Mouse (Mus musculus) erythroid progenitor cell, adult 5-6 weeks (primary cell): ENCODE data around the gene Atp4a. TPM values are rescaled to one million over a fixed set of nuclear protein-coding genes. Genes with fewer than 3 reads are reported as not detected.

Experiments used
- total RNA-seq, 2 experiments: library from RNA; stranded (forward) in 1 of 2; stranded (reverse) in 1 of 2; fragments of 150-400 nt in 1 of 2; fragments of 186-747, 209-891 nt in 1 of 2; gene quantifications; 2 replicates each; pipeline versions ENCODE4 v1.2.3 to v1.2.4; 2015 to 2017; ENCODE audit warnings: low replicate concordance in 2 of 2

Gene Atp4a
- total RNA-seq, 2 experiments from 2014 or later = not detected

Other genes with a start within 250 kb of the Atp4a start
Only the 30 nearest of the 31 such genes appear.
- gene Prodh2, start 218.6 kb upstream of the Atp4a start, total RNA-seq (2015; ENCODE audit: low replicate concordance) = not detected in 2 replicates
- gene Prodh2, start 218.6 kb upstream of the Atp4a start, total RNA-seq (2017; ENCODE audit: low replicate concordance) = not detected in 2 replicates
- 73.5 and 85.9 TPM in 2 replicates for gene Arhgap33, start 177.1 kb upstream of the Atp4a start, total RNA-seq (2015; ENCODE audit: low replicate concordance)
- gene Arhgap33, start 177.1 kb upstream of the Atp4a start, total RNA-seq (2017; ENCODE audit: low replicate concordance) = 43.0 and 77.7 TPM in 2 replicates
- 62.7 and 79.2 TPM in 2 replicates for gene Hspb6, start 160.0 kb upstream of the Atp4a start, total RNA-seq (2015; ENCODE audit: low replicate concordance)
- 19.0 and 21.8 TPM in 2 replicates for gene Hspb6, start 160.0 kb upstream of the Atp4a start, total RNA-seq (2017; ENCODE audit: low replicate concordance)
- gene Proser3, start 159.9 kb upstream of the Atp4a start, total RNA-seq (2015; ENCODE audit: low replicate concordance) = 16.8 and 24.5 TPM in 2 replicates
- 10.9 and 18.1 TPM in 2 replicates for gene Proser3, start 159.9 kb upstream of the Atp4a start, total RNA-seq (2017; ENCODE audit: low replicate concordance)
- gene Lin37, start 152.4 kb upstream of the Atp4a start, total RNA-seq (2015; ENCODE audit: low replicate concordance) = 31.4 and 56.2 TPM in 2 replicates
- 12.5 and 22.3 TPM in 2 replicates for gene Lin37, start 152.4 kb upstream of the Atp4a start, total RNA-seq (2017; ENCODE audit: low replicate concordance)
- 8.4 and 43.6 TPM in 2 replicates for gene U2af1l4, start 148.9 kb upstream of the Atp4a start, total RNA-seq (2015; ENCODE audit: low replicate concordance)
- 40.8 and 59.9 TPM in 2 replicates for gene U2af1l4, start 148.9 kb upstream of the Atp4a start, total RNA-seq (2017; ENCODE audit: low replicate concordance)
- 3.2 and 4.2 TPM in 2 replicates for gene Gm49396, start 148.9 kb upstream of the Atp4a start, total RNA-seq (2015; ENCODE audit: low replicate concordance)
- gene Gm49396, start 148.9 kb upstream of the Atp4a start, total RNA-seq (2017; ENCODE audit: low replicate concordance) = 6.8 and 7.2 TPM in 2 replicates
- 67.4 and 73.8 TPM in 2 replicates for gene Psenen, start 148.6 kb upstream of the Atp4a start, total RNA-seq (2015; ENCODE audit: low replicate concordance)
- 32.9 and 98.7 TPM in 2 replicates for gene Psenen, start 148.6 kb upstream of the Atp4a start, total RNA-seq (2017; ENCODE audit: low replicate concordance)
- gene Igflr1, start 146.8 kb upstream of the Atp4a start, total RNA-seq (2015; ENCODE audit: low replicate concordance) = 5.4 and 24.7 TPM in 2 replicates
- 3.3 TPM in 1 of 2 replicates, not detected in the other for gene Igflr1, start 146.8 kb upstream of the Atp4a start, total RNA-seq (2017; ENCODE audit: low replicate concordance)
- gene Kmt2b, start 123.5 kb upstream of the Atp4a start, total RNA-seq (2015; ENCODE audit: low replicate concordance) = 155 and 163 TPM in 2 replicates
- 47.9 and 48.0 TPM in 2 replicates for gene Kmt2b, start 123.5 kb upstream of the Atp4a start, total RNA-seq (2017; ENCODE audit: low replicate concordance)
- not detected in 2 replicates for gene Zbtb32, start 113.3 kb upstream of the Atp4a start, total RNA-seq (2015; ENCODE audit: low replicate concordance)
- 0.39 TPM in 1 of 2 replicates, not detected in the other for gene Zbtb32, start 113.3 kb upstream of the Atp4a start, total RNA-seq (2017; ENCODE audit: low replicate concordance)
- gene Upk1a, start 99.4 kb upstream of the Atp4a start, total RNA-seq (2015; ENCODE audit: low replicate concordance) = not detected in 2 replicates
- gene Upk1a, start 99.4 kb upstream of the Atp4a start, total RNA-seq (2017; ENCODE audit: low replicate concordance) = 2.7 TPM in 1 of 2 replicates, not detected in the other
- gene Cox6b1, start 86.1 kb upstream of the Atp4a start, total RNA-seq (2015; ENCODE audit: low replicate concordance) = 152 and 165 TPM in 2 replicates
- gene Cox6b1, start 86.1 kb upstream of the Atp4a start, total RNA-seq (2017; ENCODE audit: low replicate concordance) = 128 and 263 TPM in 2 replicates
- gene Etv2, start 76.4 kb upstream of the Atp4a start, total RNA-seq (2015; ENCODE audit: low replicate concordance) = not detected in 2 replicates
- not detected in 2 replicates for gene Etv2, start 76.4 kb upstream of the Atp4a start, total RNA-seq (2017; ENCODE audit: low replicate concordance)
- 35.0 and 44.9 TPM in 2 replicates for gene Rbm42, start 61.9 kb upstream of the Atp4a start, total RNA-seq (2015; ENCODE audit: low replicate concordance)
- 11.4 and 26.3 TPM in 2 replicates for gene Rbm42, start 61.9 kb upstream of the Atp4a start, total RNA-seq (2017; ENCODE audit: low replicate concordance)
- 49.9 and 51.5 TPM in 2 replicates for gene Haus5, start 47.2 kb upstream of the Atp4a start, total RNA-seq (2015; ENCODE audit: low replicate concordance)
- gene Haus5, start 47.2 kb upstream of the Atp4a start, total RNA-seq (2017; ENCODE audit: low replicate concordance) = 45.6 and 50.1 TPM in 2 replicates
- not detected in 2 replicates for gene Pmis2, start 40.6 kb upstream of the Atp4a start, total RNA-seq (2015; ENCODE audit: low replicate concordance)
- gene Pmis2, start 40.6 kb upstream of the Atp4a start, total RNA-seq (2017; ENCODE audit: low replicate concordance) = not detected in 2 replicates
- gene 2200002J24Rik, start 13.3 kb upstream of the Atp4a start, total RNA-seq (2015; ENCODE audit: low replicate concordance) = not detected in 2 replicates
- gene 2200002J24Rik, start 13.3 kb upstream of the Atp4a start, total RNA-seq (2017; ENCODE audit: low replicate concordance) = not detected in 2 replicates
- 5.4 and 21.0 TPM in 2 replicates for gene Tmem147, start 17.3 kb downstream of the Atp4a start, total RNA-seq (2015; ENCODE audit: low replicate concordance)
- 5.1 and 11.2 TPM in 2 replicates for gene Tmem147, start 17.3 kb downstream of the Atp4a start, total RNA-seq (2017; ENCODE audit: low replicate concordance)
- gene Gapdhs, start 31.5 kb downstream of the Atp4a start, total RNA-seq (2015; ENCODE audit: low replicate concordance) = not detected in 2 replicates
- not detected in 2 replicates for gene Gapdhs, start 31.5 kb downstream of the Atp4a start, total RNA-seq (2017; ENCODE audit: low replicate concordance)
- gene Sbsn, start 39.3 kb downstream of the Atp4a start, total RNA-seq (2015; ENCODE audit: low replicate concordance) = not detected in 2 replicates
- gene Sbsn, start 39.3 kb downstream of the Atp4a start, total RNA-seq (2017; ENCODE audit: low replicate concordance) = not detected in 2 replicates
- 1.7 and 9.4 TPM in 2 replicates for gene Dmkn, start 51.5 kb downstream of the Atp4a start, total RNA-seq (2015; ENCODE audit: low replicate concordance)
- 9.7 TPM in 1 of 2 replicates, not detected in the other for gene Dmkn, start 51.5 kb downstream of the Atp4a start, total RNA-seq (2017; ENCODE audit: low replicate concordance)
- gene Krtdap, start 75.7 kb downstream of the Atp4a start, total RNA-seq (2015; ENCODE audit: low replicate concordance) = not detected in 2 replicates
- gene Krtdap, start 75.7 kb downstream of the Atp4a start, total RNA-seq (2017; ENCODE audit: low replicate concordance) = not detected in 2 replicates
- 2.2 and 7.1 TPM in 2 replicates for gene Ffar2, start 111.6 kb downstream of the Atp4a start, total RNA-seq (2015; ENCODE audit: low replicate concordance)
- gene Ffar2, start 111.6 kb downstream of the Atp4a start, total RNA-seq (2017; ENCODE audit: low replicate concordance) = 3.1 and 6.0 TPM in 2 replicates
- gene Ffar3, start 144.0 kb downstream of the Atp4a start, total RNA-seq (2015; ENCODE audit: low replicate concordance) = not detected in 2 replicates
- gene Ffar3, start 144.0 kb downstream of the Atp4a start, total RNA-seq (2017; ENCODE audit: low replicate concordance) = not detected in 2 replicates
- not detected in 2 replicates for gene Ffar1, start 149.4 kb downstream of the Atp4a start, total RNA-seq (2015; ENCODE audit: low replicate concordance)
- gene Ffar1, start 149.4 kb downstream of the Atp4a start, total RNA-seq (2017; ENCODE audit: low replicate concordance) = not detected in 2 replicates
- gene Cd22, start 168.1 kb downstream of the Atp4a start, total RNA-seq (2015; ENCODE audit: low replicate concordance) = 2.9 and 3.6 TPM in 2 replicates
- gene Cd22, start 168.1 kb downstream of the Atp4a start, total RNA-seq (2017; ENCODE audit: low replicate concordance) = 1.0 and 3.3 TPM in 2 replicates
- gene Mag, start 202.7 kb downstream of the Atp4a start, total RNA-seq (2015; ENCODE audit: low replicate concordance) = not detected in 2 replicates
- gene Mag, start 202.7 kb downstream of the Atp4a start, total RNA-seq (2017; ENCODE audit: low replicate concordance) = not detected in 2 replicates
- not detected in 2 replicates for gene Hamp2, start 212.5 kb downstream of the Atp4a start, total RNA-seq (2015; ENCODE audit: low replicate concordance)
- gene Hamp2, start 212.5 kb downstream of the Atp4a start, total RNA-seq (2017; ENCODE audit: low replicate concordance) = not detected in 2 replicates
- gene Hamp, start 231.8 kb downstream of the Atp4a start, total RNA-seq (2015; ENCODE audit: low replicate concordance) = not detected in 2 replicates
- not detected in 2 replicates for gene Hamp, start 231.8 kb downstream of the Atp4a start, total RNA-seq (2017; ENCODE audit: low replicate concordance)